Mouse (Mus musculus): ENCODE results near the gene Gm14698. TPM values are rescaled to one million over a fixed set of nuclear protein-coding genes. Genes with fewer than 3 reads are reported as not detected.
"Not testable (repeated sequence)": the region's sequence is repeated elsewhere in the genome, so short reads cannot be mapped to it uniquely, and the experiment has no call there.

The Gm14698 gene
- 2.6 and 3.1 TPM in 2 replicates for polyA plus RNA-seq (2016; fragmentation: Nextera tagmentation; extraction: Ambion mirVana)

DNA sequence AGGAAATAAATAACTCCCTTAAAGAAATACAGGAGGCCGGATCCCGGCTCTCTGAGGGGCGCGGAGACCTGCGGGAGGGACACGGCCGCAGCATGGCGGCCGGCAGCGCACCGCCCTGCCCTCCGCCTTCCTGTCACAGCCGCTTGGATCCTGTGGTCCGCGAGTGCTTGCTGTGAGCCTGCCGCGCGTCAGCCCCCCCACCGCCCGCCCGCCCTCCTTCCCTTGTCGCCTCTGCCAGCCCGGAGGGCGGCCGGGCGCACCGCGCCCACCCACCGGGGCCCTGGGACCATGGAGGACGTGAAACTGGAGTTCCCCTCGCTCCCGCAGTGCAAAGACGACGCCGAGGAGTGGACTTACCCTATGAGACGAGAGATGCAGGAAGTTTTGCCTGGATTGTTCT, at the start of gene Gm14698:
Gene Gm14698 (plus strand): TSS at position 35 of the 400 bp plus-strand sequence.
- not testable (repeated sequence) for H3K27me3 ChIP-seq; H3K36me3 ChIP-seq; H3K9me3 ChIP-seq; H3K27ac ChIP-seq (replicated peaks); H3K4me1 ChIP-seq
- ATAC-seq (ENCODE audit: low FRiP score, low read depth) = peak; percentile 93
- Histone ChIP-seq H3K4me2 (replicated peaks) (peak within 1 kb of the TSS; percentile 42), H3K4me3 (peak within 1 kb of the TSS; percentile 35), H3K9ac (replicated peaks) (0 out of 2 replicates have a peak within 1 kb of the TSS, but pooled peaks have one; percentile 4)
- 20% methylated on average over 30 of the region's 36 CpGs for WGBS

DNA sequence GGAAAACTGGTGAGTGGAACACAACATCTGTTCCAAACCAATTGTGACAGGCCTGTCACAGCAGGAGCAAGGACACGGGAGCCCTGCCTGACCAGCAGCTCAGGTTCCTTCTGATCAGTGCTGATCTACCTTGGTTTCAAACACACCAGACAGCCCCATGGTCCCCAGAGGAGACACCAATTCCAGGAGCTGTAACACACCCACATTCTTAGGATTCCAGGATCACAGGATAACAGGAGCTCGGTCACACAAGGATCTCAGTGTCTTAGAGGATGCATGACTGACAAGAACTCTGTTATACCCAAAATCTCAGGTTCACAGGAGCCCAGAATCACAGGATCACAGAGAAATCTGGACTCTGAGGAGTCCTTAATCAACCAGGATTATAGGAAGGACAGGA, 444 bp upstream of the Gm14698 start:
- not testable (repeated sequence) for H3K27me3 ChIP-seq; H3K36me3 ChIP-seq; H3K9ac ChIP-seq (replicated peaks); H3K4me1 ChIP-seq; H3K9me3 ChIP-seq; H3K4me3 ChIP-seq; H3K27ac ChIP-seq (replicated peaks)
- ATAC-seq (ENCODE audit: low FRiP score, low read depth) = peak; percentile 29; the same call in 1 of the 2 replicates
- peak overlapping the region; percentile 42 for H3K4me2 ChIP-seq (replicated peaks)
- WGBS = 31% methylated on average over 2 of the region's 2 CpGs

DNA sequence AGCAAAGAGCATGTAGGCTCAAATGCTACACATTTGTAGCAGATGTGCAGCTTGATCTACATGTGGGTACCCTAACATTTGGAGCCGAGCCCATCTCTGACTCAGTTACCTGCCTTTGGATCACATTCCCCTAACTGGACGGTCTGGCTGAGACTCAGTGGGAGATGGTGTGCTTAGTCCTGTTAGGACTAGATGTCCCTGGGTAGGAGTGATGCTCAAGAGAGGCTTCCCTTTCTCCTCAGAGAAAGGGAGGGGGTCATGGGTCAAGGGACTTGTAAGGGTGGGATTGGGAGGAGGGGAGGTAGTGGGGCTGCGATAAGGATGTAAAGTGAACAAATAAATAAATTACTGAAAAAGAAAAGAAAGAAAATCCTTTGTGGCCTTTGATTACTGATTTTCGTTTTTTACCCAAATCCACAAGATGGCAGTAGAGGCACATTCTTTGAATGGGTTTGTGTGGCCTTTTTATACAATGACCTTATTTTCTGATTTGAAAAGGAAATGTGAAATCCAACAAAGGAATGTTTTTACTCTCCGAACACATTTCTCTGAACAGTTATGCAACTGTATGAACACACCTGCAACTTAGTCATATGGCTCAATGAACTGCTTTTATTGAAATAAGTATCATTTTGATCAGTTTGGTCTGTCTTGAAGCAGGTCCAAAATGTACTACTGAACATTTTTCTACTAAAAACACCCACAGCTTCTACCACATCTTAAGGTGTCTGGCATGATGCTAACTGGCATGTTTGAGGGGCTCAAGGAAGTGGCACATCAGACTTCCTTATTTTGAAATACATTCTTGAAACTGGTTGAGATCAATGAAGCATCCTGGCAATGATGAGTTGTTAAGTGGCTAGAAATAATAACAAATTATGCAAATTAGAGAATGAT, 18.9 kb downstream of the Gm14698 start:
- Histone ChIP-seq H3K4me2 (replicated peaks) (no peak overlapping the region), H3K27ac (replicated peaks) (no peak overlapping the region), H3K4me1 (no peaks in the 10 kb centered on the region), H3K27me3 (no peaks in the 10 kb centered on the region), H3K4me3 (no peak overlapping the region), H3K9ac (replicated peaks) (no peak overlapping the region), H3K9me3 (no peaks in the 10 kb centered on the region), H3K36me3 (no peaks in the 10 kb centered on the region)
- WGBS = 33% methylated on average over 5 of the region's 5 CpGs
- ATAC-seq (ENCODE audit: low FRiP score, low read depth) = peak; percentile 63; the same call in 1 of the 2 replicates

DNA sequence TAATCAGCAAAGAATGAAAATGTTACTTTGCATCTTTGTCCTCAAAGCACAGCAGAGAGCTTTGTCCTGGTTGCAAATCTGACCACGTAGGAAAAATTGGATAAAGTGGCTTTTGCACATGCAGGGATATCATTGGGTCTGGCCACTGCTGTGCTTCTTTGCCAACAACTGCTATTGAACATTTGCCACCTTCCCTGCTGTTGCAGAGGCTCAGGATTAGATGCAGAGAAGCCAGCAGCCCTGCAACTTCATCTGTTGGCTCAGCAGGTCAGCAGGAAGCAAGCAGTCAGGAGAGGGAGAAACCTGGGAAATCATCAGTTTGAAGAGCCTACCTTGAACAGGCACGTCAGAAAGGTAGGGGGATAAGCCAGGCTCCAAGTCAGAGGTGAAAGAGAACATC, 44.3 kb downstream of the Gm14698 start:
- H3K4me3 ChIP-seq = no peak overlapping the region
- no peaks in the 10 kb centered on the region for H3K27me3 ChIP-seq
- no peak overlapping the region for H3K27ac ChIP-seq (replicated peaks)
- H3K4me2 ChIP-seq (replicated peaks) = no peak overlapping the region
- 32% methylated on average over 2 of the region's 2 CpGs for WGBS
- no peaks in the 10 kb centered on the region for H3K4me1 ChIP-seq
- ATAC-seq (ENCODE audit: low FRiP score, low read depth) = no peak
- H3K9ac ChIP-seq (replicated peaks) = no peak overlapping the region
- H3K36me3 ChIP-seq = no peaks in the 10 kb centered on the region
- H3K9me3 ChIP-seq = no peaks in the 10 kb centered on the region

Other genes starting within 250 kb of the Gm14698 start
- gene Fmr1, start 142.6 kb upstream of the Gm14698 start, polyA plus RNA-seq (2016; fragmentation: Nextera tagmentation; extraction: Ambion mirVana) = 74.2 and 80.5 TPM in 2 replicates
- 0.47 TPM in 1 of 2 replicates, not detected in the other for gene Fmr1nb, start 59.3 kb upstream of the Gm14698 start, polyA plus RNA-seq (2016; fragmentation: Nextera tagmentation; extraction: Ambion mirVana)
- gene Gm6812, start 72.0 kb downstream of the Gm14698 start, polyA plus RNA-seq (2016; fragmentation: Nextera tagmentation; extraction: Ambion mirVana) = not detected in 2 replicates

Data from midbrain, embryonic 12.5 days (tissue).